Mouse (Mus musculus) spleen, adult 2 months (tissue): ENCODE measurements at regions not wholly inside any gene's neighbourhood (a gene's known extent, or its start where the extent isn't known, plus 50 kb on each side); places are given as distances from the start of the nearest gene placed in this dataset.

Experiments
- CTCF ChIP-seq: fragments of 200-500 bp; IDR thresholded peaks from 2 replicates; pipeline ENCODE4 v1.5.1; 2011; ENCODE audit warnings: mild to moderate bottlenecking, inconsistent platforms; ENCODE audit not compliant: insufficient read depth, insufficient read length, insufficient replicate concordance; ENCODE audit errors: extremely low read depth
- POLR2A ChIP-seq: fragments of 200-500 bp; IDR thresholded peaks from 2 replicates; pipeline ENCODE4 v1.6.1; 2011; ENCODE audit warnings: low read depth, low read length, inconsistent platforms

DNA sequence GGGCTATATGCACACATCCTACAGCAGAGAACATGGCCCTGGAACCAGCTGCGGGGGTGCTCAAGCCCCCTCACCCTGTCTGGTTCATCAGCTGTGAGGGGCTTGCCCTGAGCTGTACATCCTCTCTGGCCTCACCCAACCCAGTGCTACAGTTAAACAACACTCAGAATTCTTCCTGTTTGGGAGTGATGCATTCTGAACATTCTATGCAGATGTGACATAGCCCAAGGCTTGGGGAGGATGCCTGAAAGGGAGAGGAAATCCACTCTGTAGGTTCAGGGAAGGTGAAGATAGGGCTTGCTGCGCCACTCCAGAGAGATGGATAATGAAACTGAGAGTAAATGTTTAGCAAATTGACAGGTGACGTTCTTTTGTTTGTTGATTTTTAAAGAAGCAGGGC lies 83.3 kb downstream of the Lhx2 start:
- no peak for TF ChIP-seq CTCF
- no peak for TF ChIP-seq POLR2A
